Mouse (Mus musculus) heart, embryonic 16.5 days (tissue): Measurements from ENCODE around the gene Suclg1. TPM values are rescaled to one million over a fixed set of nuclear protein-coding genes. Genes with fewer than 3 reads are reported as not detected.

Experiments
- ATAC-seq: fragments of 200-750 bp; cut with Nextera tagmentation; replicated peaks from 2 replicates; pipeline ENCODE4 v1.8.0; 2017; ENCODE audit warnings: moderate number of reproducible peaks; ENCODE audit not compliant: insufficient read depth, low FRiP score; ENCODE audit errors: extremely low read depth
- H3K27ac ChIP-seq: fragments of 300-500 bp; sonication (generic); 2 replicates; pipeline ENCODE4 v1.5.1; 2014; ENCODE audit warnings: mild to moderate bottlenecking, low read length, control low read depth, moderate library complexity
- H3K27me3 ChIP-seq: fragments of 300-500 bp; sonication (generic); 2 replicates; pipeline ENCODE4 v1.6.1; 2014; ENCODE audit warnings: low read length, mixed read lengths; ENCODE audit not compliant: control insufficient read depth, insufficient read depth
- H3K36me3 ChIP-seq: fragments of 300-500 bp; sonication (generic); 2 replicates; pipeline ENCODE4 v1.6.1; 2014; ENCODE audit not compliant: control insufficient read depth, insufficient read depth
- H3K4me1 ChIP-seq: fragments of 300-500 bp; sonication (generic); 2 replicates; pipeline ENCODE4 v1.6.1; 2014; ENCODE audit warnings: low read length, mixed read lengths; ENCODE audit not compliant: control insufficient read depth, insufficient read depth
- H3K4me2 ChIP-seq: fragments of 300-500 bp; sonication (generic); 2 replicates; pipeline ENCODE4 v1.6.1; 2014; ENCODE audit warnings: low read depth, mild to moderate bottlenecking, control low read depth, low read length
- H3K4me3 ChIP-seq: fragments of 300-500 bp; sonication (generic); 2 replicates; pipeline ENCODE4 v1.5.1; 2014; ENCODE audit warnings: mild to moderate bottlenecking, control low read depth, low read length
- H3K9ac ChIP-seq: fragments of 300-500 bp; sonication (generic); 2 replicates; pipeline ENCODE4 v1.6.1; 2014; ENCODE audit warnings: low read length, control low read depth
- H3K9me3 ChIP-seq: fragments of 300-500 bp; sonication (generic); replicated peaks from 2 replicates; pipeline ENCODE4 v1.6.1; 2016; ENCODE audit warnings: low read length; ENCODE audit not compliant: control insufficient read depth
- WGBS: fragments of 180-500 bp; shearing (Covaris S2); extraction: QIAGEN DNeasy Blood & Tissue Kit; methylation state at CpG from one replicate; pipeline ENCODE4 v1.1.7; 2014; 5-methylcytosine and 5-hydroxymethylcytosine counted together
- polyA plus RNA-seq: library from polyadenylated mRNA; unstranded; fragments of >200 nt; fragmentation: Nextera tagmentation; extraction: Ambion mirVana; gene quantifications from 2 replicates; pipeline ENCODE4 v1.2.1, GENCODE M21; 2015

Suclg1 gene
- polyA plus RNA-seq, 1 experiment from 2014 or later = 351 TPM

- H3K9ac ChIP-seq = peak overlapping the region; percentile 46
- no peaks in the 10 kb centered on the region for H3K36me3 ChIP-seq
- no peaks in the 10 kb centered on the region for H3K9me3 ChIP-seq
- H3K4me1 ChIP-seq = peaks cover 8% of the 10 kb centered on the region
- H3K4me2 ChIP-seq = peak overlapping the region; percentile 59
- H3K27ac ChIP-seq = peak overlapping the region; percentile 88
- peak overlapping the region; percentile 45 for H3K4me3 ChIP-seq
- WGBS = 28% methylated on average over 23 of the region's 23 CpGs
- ATAC-seq = 0 out of 2 replicates have a peak, but pooled peaks have one; percentile 42
- H3K27me3 ChIP-seq = no peaks in the 10 kb centered on the region
Measured at GRCm38 (mm10) chr6:73221958-73222735, 26.0 kb upstream of the Suclg1 start.

GRCm38 (mm10) chr6:73222841-73223526, 25.2 kb upstream of the Suclg1 start:
- Histone ChIP-seq H3K9me3 (no peaks in the 10 kb centered on the region), H3K27me3 (no peaks in the 10 kb centered on the region), H3K9ac (0 out of 2 replicates have a peak overlapping the region, but pooled peaks have one; percentile 50), H3K4me1 (peaks cover 8% of the 10 kb centered on the region), H3K4me2 (peak overlapping the region; percentile 56), H3K27ac (peak overlapping the region; percentile 91), H3K36me3 (no peaks in the 10 kb centered on the region), H3K4me3 (peak overlapping the region; percentile 30)
- WGBS = 4% methylated on average over 10 of the region's 10 CpGs
- peak; percentile 79 for ATAC-seq

GRCm38 (mm10) chr6:73227376-73228158, 20.6 kb upstream of the Suclg1 start:
- Histone ChIP-seq H3K9ac (no peak overlapping the region), H3K27me3 (no peaks in the 10 kb centered on the region), H3K4me1 (peaks cover 5% of the 10 kb centered on the region), H3K4me2 (no peak overlapping the region), H3K36me3 (no peaks in the 10 kb centered on the region), H3K9me3 (no peaks in the 10 kb centered on the region), H3K27ac (no peak overlapping the region), H3K4me3 (no peak overlapping the region)
- ATAC-seq = no peak
- 37% methylated on average over 10 of the region's 10 CpGs for WGBS

GRCm38 (mm10) chr6:73228408-73228807, 19.8 kb upstream of the Suclg1 start:
- Histone ChIP-seq H3K9me3 (no peaks in the 10 kb centered on the region), H3K4me2 (no peak overlapping the region), H3K4me3 (no peak overlapping the region), H3K27me3 (no peaks in the 10 kb centered on the region), H3K36me3 (no peaks in the 10 kb centered on the region), H3K9ac (no peak overlapping the region), H3K27ac (no peak overlapping the region), H3K4me1 (peaks cover 2% of the 10 kb centered on the region; the same call in 1 of the 2 replicates)
- ATAC-seq = peak; percentile 33; the same call in 1 of the 2 replicates
- WGBS = 32% methylated on average over 4 of the region's 4 CpGs

GRCm38 (mm10) chr6:73228881-73229280, 19.3 kb upstream of the Suclg1 start:
- Histone ChIP-seq H3K36me3 (no peaks in the 10 kb centered on the region), H3K27ac (no peak overlapping the region), H3K4me2 (no peak overlapping the region), H3K9ac (no peak overlapping the region), H3K4me1 (no peaks in the 10 kb centered on the region), H3K9me3 (no peaks in the 10 kb centered on the region), H3K27me3 (no peaks in the 10 kb centered on the region), H3K4me3 (no peak overlapping the region)
- no peak for ATAC-seq
- 60% methylated on average over 3 of the region's 3 CpGs for WGBS

GRCm38 (mm10) chr6:73232152-73232584, 16.0 kb upstream of the Suclg1 start:
- Histone ChIP-seq H3K36me3 (no peaks in the 10 kb centered on the region), H3K27ac (no peak overlapping the region), H3K4me3 (no peak overlapping the region), H3K4me2 (no peak overlapping the region), H3K9me3 (no peaks in the 10 kb centered on the region), H3K27me3 (no peaks in the 10 kb centered on the region), H3K4me1 (0 out of 2 replicates have a peak, but pooled peaks cover 3% of the 10 kb centered on the region), H3K9ac (no peak overlapping the region)
- 79% methylated on average over 12 of the region's 12 CpGs for WGBS
- ATAC-seq = no peak

- Histone ChIP-seq H3K9ac (no peak overlapping the region), H3K4me3 (no peak overlapping the region), H3K36me3 (no peaks in the 10 kb centered on the region), H3K4me1 (0 out of 2 replicates have a peak, but pooled peaks cover 3% of the 10 kb centered on the region), H3K27ac (no peak overlapping the region), H3K4me2 (no peak overlapping the region), H3K9me3 (peaks cover 5% of the 10 kb centered on the region; the same call in 1 of the 2 replicates), H3K27me3 (no peaks in the 10 kb centered on the region)
- WGBS = 92% methylated on average over 6 of the region's 6 CpGs
- no peak for ATAC-seq
Measured at GRCm38 (mm10) chr6:73233202-73233726, 14.9 kb upstream of the Suclg1 start.

GRCm38 (mm10) chr6:73234302-73234900, 13.8 kb upstream of the Suclg1 start:
- ATAC-seq = no peak
- 71% methylated on average over 6 of the region's 6 CpGs for WGBS
- Histone ChIP-seq H3K9ac (no peak overlapping the region), H3K27me3 (no peaks in the 10 kb centered on the region), H3K4me2 (no peak overlapping the region), H3K4me1 (0 out of 2 replicates have a peak, but pooled peaks cover 3% of the 10 kb centered on the region), H3K27ac (no peak overlapping the region), H3K36me3 (no peaks in the 10 kb centered on the region), H3K9me3 (peaks cover 5% of the 10 kb centered on the region; the same call in 1 of the 2 replicates), H3K4me3 (no peak overlapping the region)
